Mouse (Mus musculus): ENCODE results near the gene Kctd6. TPM values are rescaled to one million over a fixed set of nuclear protein-coding genes. Genes with fewer than 3 reads are reported as not detected.
"Not testable (repeated sequence)": the region's sequence is repeated elsewhere in the genome, so short reads cannot be mapped to it uniquely, and the experiment has no call there.

The Kctd6 gene
- polyA plus RNA-seq (2014; fragmentation: Nextera tagmentation; extraction: Ambion mirVana): 7.4 and 8.1 TPM in 2 replicates

GRCm38 (mm10) chr14:8213803-8214224 is at the start of gene Kctd6:
Kctd6 (plus strand) TSS chr14:8214140.
- Histone ChIP-seq H3K27me3 (ENCODE audit: control insufficient read depth, insufficient read depth, low read length) (no peaks in the 10 kb centered on the region), H3K9ac (ENCODE audit: low read depth, low read length) (peak within 1 kb of the TSS; percentile 89), H3K4me3 (ENCODE audit: low read depth, low read length) (peak within 1 kb of the TSS; percentile 71), H3K36me3 (ENCODE audit: control insufficient read depth, insufficient read depth, low read length) (no peaks in the 10 kb centered on the region), H3K9me3 (replicated peaks; ENCODE audit: control insufficient read depth, low read length) (no peaks in the 10 kb centered on the region), H3K27ac (ENCODE audit: low read depth, low read length) (peak within 1 kb of the TSS; percentile 82), H3K4me1 (ENCODE audit: control insufficient read depth, insufficient read depth, low read length) (no peaks in the 10 kb centered on the region), H3K4me2 (peak within 1 kb of the TSS; percentile 96)
- under 1% methylated on average over 39 of the region's 49 CpGs for WGBS (ENCODE audit: insufficient replicate concordance)
- ATAC-seq (replicated peaks; ENCODE audit: insufficient number of reproducible peaks, low FRiP score, low TSS enrichment): peak; percentile 97

GRCm38 (mm10) chr14:8164463-8164862 is 49.5 kb upstream of the Kctd6 start:
- Histone ChIP-seq H3K27me3 (ENCODE audit: control insufficient read depth, insufficient read depth, low read length) (no peaks in the 10 kb centered on the region), H3K4me3 (ENCODE audit: low read depth, low read length) (no peak overlapping the region), H3K36me3 (ENCODE audit: control insufficient read depth, insufficient read depth, low read length) (peaks cover 43% of the 10 kb centered on the region), H3K9me3 (replicated peaks; ENCODE audit: control insufficient read depth, low read length) (no peaks in the 10 kb centered on the region), H3K4me1 (ENCODE audit: control insufficient read depth, insufficient read depth, low read length) (no peaks in the 10 kb centered on the region), H3K9ac (ENCODE audit: low read depth, low read length) (no peak overlapping the region), H3K27ac (ENCODE audit: low read depth, low read length) (no peak overlapping the region), H3K4me2 (no peak overlapping the region)
- no peak for ATAC-seq (replicated peaks; ENCODE audit: insufficient number of reproducible peaks, low FRiP score, low TSS enrichment)
- 72% methylated on average over 7 of the region's 7 CpGs for WGBS (ENCODE audit: insufficient replicate concordance)

GRCm38 (mm10) chr14:8172507-8173410 is 41.2 kb upstream of the Kctd6 start, which contains the start of gene Pdhb:
Pdhb (minus strand) TSS chr14:8173025.
- peaks cover 13% of the 10 kb centered on the region; the same call in 1 of the 2 replicates for H3K36me3 ChIP-seq (ENCODE audit: control insufficient read depth, insufficient read depth, low read length)
- H3K9me3 ChIP-seq (replicated peaks; ENCODE audit: control insufficient read depth, low read length): no peaks in the 10 kb centered on the region
- H3K27ac ChIP-seq (ENCODE audit: low read depth, low read length): peak within 1 kb of the TSS; percentile 95
- under 1% methylated on average over 63 of the region's 64 CpGs for WGBS (ENCODE audit: insufficient replicate concordance)
- peak; percentile 99 for ATAC-seq (replicated peaks; ENCODE audit: insufficient number of reproducible peaks, low FRiP score, low TSS enrichment)
- H3K4me3 ChIP-seq (ENCODE audit: low read depth, low read length): peak within 1 kb of the TSS; percentile 86
- H3K9ac ChIP-seq (ENCODE audit: low read depth, low read length): peak within 1 kb of the TSS; percentile 98
- no peaks in the 10 kb centered on the region for H3K27me3 ChIP-seq (ENCODE audit: control insufficient read depth, insufficient read depth, low read length)
- H3K4me1 ChIP-seq (ENCODE audit: control insufficient read depth, insufficient read depth, low read length): peaks cover 6% of the 10 kb centered on the region
- peak within 1 kb of the TSS; percentile 79 for H3K4me2 ChIP-seq

- Histone ChIP-seq H3K9ac (ENCODE audit: low read depth, low read length) (peak overlapping the region; percentile 62; the same call in 1 of the 2 replicates), H3K27ac (ENCODE audit: low read depth, low read length) (peak overlapping the region; percentile 95), H3K4me2 (peak overlapping the region; percentile 79), H3K4me3 (ENCODE audit: low read depth, low read length) (peak overlapping the region; percentile 86)
- H3K36me3 ChIP-seq (ENCODE audit: control insufficient read depth, insufficient read depth, low read length); H3K4me1 ChIP-seq (ENCODE audit: control insufficient read depth, insufficient read depth, low read length); H3K9me3 ChIP-seq (replicated peaks; ENCODE audit: control insufficient read depth, low read length); H3K27me3 ChIP-seq (ENCODE audit: control insufficient read depth, insufficient read depth, low read length): not testable (repeated sequence)
- ATAC-seq (replicated peaks; ENCODE audit: insufficient number of reproducible peaks, low FRiP score, low TSS enrichment): 0 out of 2 replicates have a peak, but pooled peaks have one; percentile 0
- 31% methylated on average over 6 of the region's 7 CpGs for WGBS (ENCODE audit: insufficient replicate concordance)
Observed at GRCm38 (mm10) chr14:8173542-8174250, 40.2 kb upstream of the Kctd6 start.

GRCm38 (mm10) chr14:8174634-8175033 is 39.3 kb upstream of the Kctd6 start:
- no peaks in the 10 kb centered on the region for H3K27me3 ChIP-seq (ENCODE audit: control insufficient read depth, insufficient read depth, low read length)
- ATAC-seq (replicated peaks; ENCODE audit: insufficient number of reproducible peaks, low FRiP score, low TSS enrichment): no peak
- 74% methylated on average over 5 of the region's 5 CpGs for WGBS (ENCODE audit: insufficient replicate concordance)
- no peak overlapping the region for H3K9ac ChIP-seq (ENCODE audit: low read depth, low read length)
- H3K9me3 ChIP-seq (replicated peaks; ENCODE audit: control insufficient read depth, low read length): no peaks in the 10 kb centered on the region
- H3K4me3 ChIP-seq (ENCODE audit: low read depth, low read length): no peak overlapping the region
- H3K36me3 ChIP-seq (ENCODE audit: control insufficient read depth, insufficient read depth, low read length): no peaks in the 10 kb centered on the region
- peaks cover 6% of the 10 kb centered on the region for H3K4me1 ChIP-seq (ENCODE audit: control insufficient read depth, insufficient read depth, low read length)
- no peak overlapping the region for H3K27ac ChIP-seq (ENCODE audit: low read depth, low read length)
- no peak overlapping the region for H3K4me2 ChIP-seq

GRCm38 (mm10) chr14:8176251-8176650 is 37.7 kb upstream of the Kctd6 start:
- Histone ChIP-seq H3K27ac (ENCODE audit: low read depth, low read length) (no peak overlapping the region), H3K4me1 (ENCODE audit: control insufficient read depth, insufficient read depth, low read length) (peaks cover 6% of the 10 kb centered on the region), H3K4me3 (ENCODE audit: low read depth, low read length) (no peak overlapping the region), H3K27me3 (ENCODE audit: control insufficient read depth, insufficient read depth, low read length) (no peaks in the 10 kb centered on the region), H3K9ac (ENCODE audit: low read depth, low read length) (no peak overlapping the region), H3K4me2 (no peak overlapping the region), H3K9me3 (replicated peaks; ENCODE audit: control insufficient read depth, low read length) (no peaks in the 10 kb centered on the region), H3K36me3 (ENCODE audit: control insufficient read depth, insufficient read depth, low read length) (no peaks in the 10 kb centered on the region)
- WGBS (ENCODE audit: insufficient replicate concordance): 70% methylated on average over 5 of the region's 5 CpGs
- no peak for ATAC-seq (replicated peaks; ENCODE audit: insufficient number of reproducible peaks, low FRiP score, low TSS enrichment)

- Histone ChIP-seq H3K4me1 (ENCODE audit: control insufficient read depth, insufficient read depth, low read length) (no peaks in the 10 kb centered on the region), H3K9me3 (replicated peaks; ENCODE audit: control insufficient read depth, low read length) (0 out of 2 replicates have a peak, but pooled peaks cover 2% of the 10 kb centered on the region), H3K27me3 (ENCODE audit: control insufficient read depth, insufficient read depth, low read length) (no peaks in the 10 kb centered on the region), H3K36me3 (ENCODE audit: control insufficient read depth, insufficient read depth, low read length) (no peaks in the 10 kb centered on the region), H3K4me3 (ENCODE audit: low read depth, low read length) (no peak overlapping the region), H3K4me2 (no peak overlapping the region), H3K9ac (ENCODE audit: low read depth, low read length) (no peak overlapping the region), H3K27ac (ENCODE audit: low read depth, low read length) (no peak overlapping the region)
- ATAC-seq (replicated peaks; ENCODE audit: insufficient number of reproducible peaks, low FRiP score, low TSS enrichment): no peak
- 64% methylated on average over 4 of the region's 4 CpGs for WGBS (ENCODE audit: insufficient replicate concordance)
Observed at GRCm38 (mm10) chr14:8180371-8181035, 33.4 kb upstream of the Kctd6 start.

- Histone ChIP-seq H3K9me3 (replicated peaks; ENCODE audit: control insufficient read depth, low read length) (0 out of 2 replicates have a peak, but pooled peaks cover 2% of the 10 kb centered on the region), H3K36me3 (ENCODE audit: control insufficient read depth, insufficient read depth, low read length) (no peaks in the 10 kb centered on the region), H3K9ac (ENCODE audit: low read depth, low read length) (no peak overlapping the region), H3K27ac (ENCODE audit: low read depth, low read length) (no peak overlapping the region), H3K4me2 (no peak overlapping the region), H3K4me1 (ENCODE audit: control insufficient read depth, insufficient read depth, low read length) (no peaks in the 10 kb centered on the region), H3K4me3 (ENCODE audit: low read depth, low read length) (no peak overlapping the region), H3K27me3 (ENCODE audit: control insufficient read depth, insufficient read depth, low read length) (no peaks in the 10 kb centered on the region)
- no peak for ATAC-seq (replicated peaks; ENCODE audit: insufficient number of reproducible peaks, low FRiP score, low TSS enrichment)
- WGBS (ENCODE audit: insufficient replicate concordance): 62% methylated on average over 3 of the region's 3 CpGs
Observed at GRCm38 (mm10) chr14:8183330-8183729, 30.6 kb upstream of the Kctd6 start.

Measured in heart, embryonic 11.5 days (tissue).